Mouse (Mus musculus) liver, embryonic 16.5 days (tissue): ENCODE measurements around the gene Tnpo3. TPM values are rescaled to one million over a fixed set of nuclear protein-coding genes. Genes with fewer than 3 reads are reported as not detected.

ENCODE experiments used
- ATAC-seq: fragments of 200-750 bp; cut with Nextera tagmentation; 2 replicates; pipeline ENCODE4 v1.8.0; 2017; ENCODE audit warnings: low read depth, mild to moderate bottlenecking, moderate number of reproducible peaks, moderate library complexity
- H3K27ac ChIP-seq: fragments of 300-500 bp; sonication (generic); 2 replicates; pipeline ENCODE4 v1.5.1; 2014; ENCODE audit warnings: mild to moderate bottlenecking, low read length
- H3K27me3 ChIP-seq: fragments of 300-500 bp; sonication (generic); 2 replicates; pipeline ENCODE4 v1.6.1; 2014; ENCODE audit warnings: low read depth, low read length, mixed read lengths; ENCODE audit not compliant: control insufficient read depth, insufficient read depth
- H3K36me3 ChIP-seq: fragments of 300-500 bp; sonication (generic); 2 replicates; pipeline ENCODE4 v1.6.1; 2014; ENCODE audit warnings: mild to moderate bottlenecking; ENCODE audit not compliant: control insufficient read depth, insufficient read depth
- H3K4me1 ChIP-seq: fragments of 300-500 bp; sonication (generic); 2 replicates; pipeline ENCODE4 v1.6.1; 2014; ENCODE audit warnings: low read depth, low read length, mixed read lengths; ENCODE audit not compliant: control insufficient read depth
- H3K4me2 ChIP-seq: fragments of 300-500 bp; sonication (generic); 2 replicates; pipeline ENCODE4 v1.6.1; 2014; ENCODE audit warnings: low read depth, low read length, mixed read lengths
- H3K4me3 ChIP-seq: fragments of 300-500 bp; sonication (generic); 2 replicates; pipeline ENCODE4 v1.5.1; 2014; ENCODE audit warnings: low read depth, mild to moderate bottlenecking, low read length
- H3K9ac ChIP-seq: fragments of 300-500 bp; sonication (generic); 2 replicates; pipeline ENCODE4 v1.6.1; 2014; ENCODE audit warnings: low read depth, low read length
- H3K9me3 ChIP-seq: fragments of 300-500 bp; sonication (generic); replicated peaks from 2 replicates; pipeline ENCODE4 v1.6.1; 2016; ENCODE audit warnings: low read length; ENCODE audit not compliant: control insufficient read depth
- WGBS: fragments of 180-500 bp; shearing (Covaris S2); extraction: QIAGEN DNeasy Blood & Tissue Kit; methylation state at CpG from one replicate; pipeline ENCODE4 v1.1.7; 2014; ENCODE audit not compliant: insufficient replicate concordance; 5-methylcytosine and 5-hydroxymethylcytosine counted together
- polyA plus RNA-seq: library from polyadenylated mRNA; unstranded; fragments of >200 nt; fragmentation: Nextera tagmentation; extraction: Ambion mirVana; gene quantifications from 2 replicates; pipeline ENCODE4 v1.2.1, GENCODE M21; 2015

Tnpo3 gene
- polyA plus RNA-seq, 1 experiment from 2014 or later, result 30.4 TPM

DNA sequence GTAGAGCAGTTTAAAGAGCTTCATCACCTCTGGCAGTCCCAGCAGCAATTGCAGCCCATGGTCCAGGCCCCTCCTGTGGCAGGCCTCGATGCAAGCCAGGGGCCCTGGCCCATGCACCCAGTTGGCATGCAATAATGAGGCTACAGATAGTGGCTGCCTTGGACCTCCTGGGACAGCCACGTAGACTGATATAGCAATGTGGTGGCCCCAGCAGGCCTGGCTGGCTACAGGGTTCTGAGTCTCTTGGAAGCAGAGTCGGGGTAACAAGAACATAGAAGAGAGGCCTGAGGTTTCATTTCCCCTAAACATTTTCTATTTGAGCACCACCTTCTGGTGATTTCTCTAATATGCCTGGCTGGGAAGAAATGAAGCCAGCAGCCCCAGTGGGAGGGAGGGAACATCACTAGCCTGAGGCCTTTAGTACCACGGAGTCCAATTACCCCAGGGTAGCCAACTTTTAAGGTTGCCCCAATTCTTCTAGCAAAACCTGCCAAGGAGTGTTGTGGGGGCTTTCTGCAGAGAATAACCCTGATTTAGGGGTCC is 73.0 kb downstream of the Tnpo3 start:
- 61% methylated on average over 4 of the region's 4 CpGs for WGBS
- Histone ChIP-seq H3K9ac (no peak overlapping the region), H3K27ac (no peak overlapping the region), H3K36me3 (peaks cover 6% of the 10 kb centered on the region; the same call in 1 of the 2 replicates), H3K9me3 (no peaks in the 10 kb centered on the region), H3K27me3 (no peaks in the 10 kb centered on the region), H3K4me2 (no peak overlapping the region), H3K4me3 (no peak overlapping the region), H3K4me1 (no peaks in the 10 kb centered on the region)
- no peak for ATAC-seq

DNA sequence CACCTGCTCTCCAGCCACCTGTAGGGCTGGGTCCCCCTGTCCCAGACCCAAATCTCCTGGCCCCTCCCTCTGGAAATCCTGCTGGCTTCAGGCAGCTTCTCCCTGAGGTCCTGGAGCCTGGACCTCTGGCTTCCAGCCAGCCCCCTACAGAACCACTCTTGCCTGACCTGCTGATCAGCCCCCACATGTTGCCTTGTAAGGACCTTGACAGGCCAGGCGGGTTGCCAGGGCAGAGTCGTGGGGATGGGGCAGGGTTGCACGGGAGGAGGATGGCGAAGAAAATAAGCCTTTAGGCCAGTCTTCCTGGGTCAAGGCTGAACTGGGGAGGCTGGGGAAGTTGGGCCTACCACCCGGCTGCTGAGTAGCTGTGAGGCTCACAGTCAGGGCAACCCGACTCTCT is 74.4 kb downstream of the Tnpo3 start:
- no peak overlapping the region for H3K4me2 ChIP-seq
- no peak for ATAC-seq
- no peaks in the 10 kb centered on the region for H3K4me1 ChIP-seq
- H3K27ac ChIP-seq, result no peak overlapping the region
- no peaks in the 10 kb centered on the region for H3K9me3 ChIP-seq
- peaks cover 4% of the 10 kb centered on the region; the same call in 1 of the 2 replicates for H3K36me3 ChIP-seq
- H3K9ac ChIP-seq, result no peak overlapping the region
- H3K4me3 ChIP-seq, result no peak overlapping the region
- H3K27me3 ChIP-seq, result no peaks in the 10 kb centered on the region; the same call in 1 of the 2 replicates
- WGBS, result 59% methylated on average over 6 of the region's 6 CpGs

DNA sequence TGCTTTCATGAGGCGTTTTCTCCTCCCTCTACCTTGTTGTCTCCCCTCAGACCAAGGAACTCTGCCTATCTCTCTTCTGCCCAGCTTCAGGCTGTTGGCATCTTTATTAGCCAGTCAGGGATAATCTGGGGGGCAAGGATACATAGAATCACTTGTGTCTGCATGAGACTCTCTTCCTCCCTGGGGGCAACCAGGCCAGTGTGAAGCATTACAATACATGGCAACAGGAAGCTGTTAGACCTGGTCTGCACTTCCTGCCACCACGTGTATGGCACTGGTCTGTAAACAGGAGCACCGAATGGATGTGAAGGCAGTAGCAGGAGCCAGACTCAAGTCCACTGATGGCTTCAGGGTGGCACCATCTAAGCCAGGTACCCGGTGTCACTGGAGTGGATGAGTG is 79.6 kb downstream of the Tnpo3 start:
- H3K9ac ChIP-seq, result no peak overlapping the region
- H3K27me3 ChIP-seq, result peaks cover 44% of the 10 kb centered on the region
- no peaks in the 10 kb centered on the region; the same call in none of the 2 replicates for H3K4me1 ChIP-seq
- no peak overlapping the region for H3K27ac ChIP-seq
- 31% methylated on average over 4 of the region's 4 CpGs for WGBS
- no peak for ATAC-seq
- H3K9me3 ChIP-seq, result no peaks in the 10 kb centered on the region
- H3K36me3 ChIP-seq, result no peaks in the 10 kb centered on the region
- H3K4me3 ChIP-seq, result no peak overlapping the region
- peak overlapping the region; percentile 13; the same call in 1 of the 2 replicates for H3K4me2 ChIP-seq

DNA sequence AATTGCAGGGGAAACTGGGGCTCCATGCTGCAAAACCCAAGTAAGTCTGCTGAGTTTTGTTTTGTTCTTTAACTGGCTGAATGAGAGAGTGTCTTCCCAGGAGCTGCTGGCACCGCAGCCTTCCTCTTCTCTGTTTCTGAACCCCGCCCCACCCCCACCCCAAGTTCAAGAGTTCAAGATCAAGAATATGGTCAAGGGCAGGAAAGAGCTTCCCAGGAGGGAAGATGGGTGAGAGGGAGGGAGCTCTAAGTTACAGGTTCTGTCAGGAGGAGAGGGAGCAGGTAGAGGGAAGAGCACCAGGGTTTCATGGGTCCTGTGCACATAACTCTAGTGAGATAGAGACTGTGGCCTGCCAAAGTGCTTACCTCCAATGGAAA is 80.3 kb downstream of the Tnpo3 start:
- H3K4me3 ChIP-seq, result no peak overlapping the region; the same call in 1 of the 2 replicates
- H3K4me1 ChIP-seq, result no peaks in the 10 kb centered on the region; the same call in none of the 2 replicates
- H3K4me2 ChIP-seq, result no peak overlapping the region
- no peak overlapping the region for H3K9ac ChIP-seq
- H3K36me3 ChIP-seq, result no peaks in the 10 kb centered on the region
- no peak overlapping the region for H3K27ac ChIP-seq
- 8% methylated on average over 2 of the region's 2 CpGs for WGBS
- peaks cover 44% of the 10 kb centered on the region for H3K27me3 ChIP-seq
- H3K9me3 ChIP-seq, result no peaks in the 10 kb centered on the region
- no peak for ATAC-seq

DNA sequence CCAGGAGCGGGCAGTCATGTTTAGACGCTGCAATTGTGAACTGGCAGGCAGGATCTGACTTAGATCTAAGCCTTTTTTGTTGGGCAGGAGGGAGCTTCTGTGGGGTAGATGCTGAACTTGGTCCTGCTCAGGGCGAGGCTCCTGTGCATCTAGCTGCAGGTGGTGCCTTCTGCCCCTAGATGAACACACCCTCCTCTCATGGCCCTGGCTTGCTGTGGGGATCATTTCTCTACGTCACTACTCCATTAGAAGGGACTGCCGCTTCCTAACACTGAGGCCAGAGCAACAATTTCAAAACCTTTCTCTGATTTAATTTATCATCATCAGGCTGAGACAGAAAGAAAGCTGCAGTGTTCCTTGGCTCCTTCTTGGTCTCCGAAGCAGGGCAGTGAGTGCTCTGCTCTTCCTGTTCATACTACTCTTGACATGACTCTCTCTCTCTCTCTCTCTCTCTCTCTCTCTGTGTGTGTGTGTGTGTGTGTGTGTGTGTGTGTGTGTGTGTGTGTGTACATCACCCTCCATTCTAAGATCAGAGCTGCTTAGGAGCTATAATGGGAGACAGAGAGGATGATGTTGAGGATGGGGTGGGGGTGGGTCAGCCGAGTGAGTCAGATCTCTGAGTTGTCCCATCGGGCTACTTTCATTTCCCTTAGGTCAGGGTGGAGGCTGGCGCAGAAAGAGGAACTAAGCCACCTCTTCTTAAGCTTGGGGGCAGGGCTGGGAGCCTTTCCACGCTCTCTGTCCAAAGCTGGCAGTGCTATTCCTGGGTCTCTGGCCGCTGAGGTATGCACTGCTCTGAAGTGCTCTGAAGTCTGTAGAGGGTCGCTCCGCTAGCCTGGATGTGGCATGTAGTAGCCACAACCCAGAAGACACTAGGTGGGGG is 80.9 kb downstream of the Tnpo3 start:
- ATAC-seq, result 0 out of 2 replicates have a peak, but pooled peaks have one; percentile 28
- no peaks in the 10 kb centered on the region for H3K36me3 ChIP-seq
- H3K27ac ChIP-seq, result 0 out of 2 replicates have a peak overlapping the region, but pooled peaks have one; percentile 26
- 12% methylated on average over 13 of the region's 13 CpGs for WGBS
- H3K4me1 ChIP-seq, result no peaks in the 10 kb centered on the region; the same call in none of the 2 replicates
- H3K4me2 ChIP-seq, result no peak overlapping the region
- peak overlapping the region; percentile 55; the same call in 1 of the 2 replicates for H3K4me3 ChIP-seq
- H3K27me3 ChIP-seq, result peaks cover 44% of the 10 kb centered on the region
- H3K9ac ChIP-seq, result no peak overlapping the region
- H3K9me3 ChIP-seq, result no peaks in the 10 kb centered on the region

DNA sequence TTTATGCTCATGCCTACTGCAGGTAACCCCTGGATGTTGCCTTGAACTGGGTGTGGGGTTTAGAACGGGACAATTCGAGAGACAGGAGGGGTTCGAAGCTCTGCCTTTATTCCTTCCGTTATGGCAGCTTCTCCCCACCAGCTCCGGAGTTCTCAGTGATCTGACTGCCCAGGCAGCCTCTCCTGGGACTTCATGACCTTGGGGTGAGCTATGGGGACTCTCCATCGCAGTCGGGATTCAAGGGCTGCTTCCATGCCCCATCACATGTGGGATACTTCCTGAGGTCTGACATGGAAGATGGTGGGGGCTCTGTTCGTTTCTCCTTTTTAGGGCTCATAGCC is 81.6 kb downstream of the Tnpo3 start:
- peak overlapping the region; percentile 55 for H3K4me3 ChIP-seq
- peak overlapping the region; percentile 11; the same call in 1 of the 2 replicates for H3K4me2 ChIP-seq
- no peaks in the 10 kb centered on the region for H3K9me3 ChIP-seq
- H3K9ac ChIP-seq, result no peak overlapping the region; the same call in 1 of the 2 replicates
- H3K4me1 ChIP-seq, result no peaks in the 10 kb centered on the region; the same call in none of the 2 replicates
- H3K27me3 ChIP-seq, result peaks cover 44% of the 10 kb centered on the region
- no peak overlapping the region; the same call in 1 of the 2 replicates for H3K27ac ChIP-seq
- 11% methylated on average over 8 of the region's 8 CpGs for WGBS
- no peak for ATAC-seq
- no peaks in the 10 kb centered on the region for H3K36me3 ChIP-seq

DNA sequence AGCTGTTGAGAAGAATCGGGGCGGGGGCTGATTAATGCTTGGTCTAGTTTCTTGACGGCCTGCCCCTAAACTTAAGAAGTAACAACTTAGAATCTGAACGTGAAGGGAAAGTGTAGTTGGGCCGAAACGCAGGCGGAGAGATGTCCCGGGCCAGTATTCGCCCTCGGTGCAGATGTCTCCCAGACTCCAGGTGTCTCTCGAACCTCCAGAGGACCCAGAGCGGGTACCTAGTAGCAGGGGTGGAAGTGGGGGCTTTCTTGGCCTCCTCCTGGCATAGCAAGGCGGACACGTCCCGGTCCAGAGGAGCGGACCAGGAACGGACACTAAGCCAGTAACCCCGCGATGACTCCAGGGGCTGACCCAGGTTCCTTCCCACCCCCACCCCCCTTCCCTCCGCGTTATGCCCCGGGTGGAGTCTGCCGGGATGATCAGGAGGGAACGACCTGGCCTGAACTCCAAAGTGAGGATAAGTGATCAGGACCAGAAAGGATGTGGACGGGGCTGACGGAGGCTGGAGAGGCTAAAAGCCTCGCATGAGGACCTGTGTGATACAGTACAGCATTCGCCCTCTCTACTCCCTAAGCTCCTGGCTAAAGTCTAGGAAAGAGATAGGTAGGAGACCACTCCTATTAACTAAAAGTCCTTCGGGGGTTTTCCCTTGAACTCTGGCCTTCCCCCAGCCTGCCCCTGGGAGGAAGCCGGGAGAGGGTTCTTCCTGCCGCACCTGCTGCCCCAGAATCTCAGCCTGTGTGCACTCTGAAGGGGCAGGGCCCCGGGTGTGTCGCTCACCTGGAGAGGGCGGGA is 82.1 kb downstream of the Tnpo3 start:
- Histone ChIP-seq H3K27me3 (peaks cover 44% of the 10 kb centered on the region), H3K9ac (peak overlapping the region; percentile 18)
- WGBS, result 3% methylated on average over 34 of the region's 34 CpGs

DNA sequence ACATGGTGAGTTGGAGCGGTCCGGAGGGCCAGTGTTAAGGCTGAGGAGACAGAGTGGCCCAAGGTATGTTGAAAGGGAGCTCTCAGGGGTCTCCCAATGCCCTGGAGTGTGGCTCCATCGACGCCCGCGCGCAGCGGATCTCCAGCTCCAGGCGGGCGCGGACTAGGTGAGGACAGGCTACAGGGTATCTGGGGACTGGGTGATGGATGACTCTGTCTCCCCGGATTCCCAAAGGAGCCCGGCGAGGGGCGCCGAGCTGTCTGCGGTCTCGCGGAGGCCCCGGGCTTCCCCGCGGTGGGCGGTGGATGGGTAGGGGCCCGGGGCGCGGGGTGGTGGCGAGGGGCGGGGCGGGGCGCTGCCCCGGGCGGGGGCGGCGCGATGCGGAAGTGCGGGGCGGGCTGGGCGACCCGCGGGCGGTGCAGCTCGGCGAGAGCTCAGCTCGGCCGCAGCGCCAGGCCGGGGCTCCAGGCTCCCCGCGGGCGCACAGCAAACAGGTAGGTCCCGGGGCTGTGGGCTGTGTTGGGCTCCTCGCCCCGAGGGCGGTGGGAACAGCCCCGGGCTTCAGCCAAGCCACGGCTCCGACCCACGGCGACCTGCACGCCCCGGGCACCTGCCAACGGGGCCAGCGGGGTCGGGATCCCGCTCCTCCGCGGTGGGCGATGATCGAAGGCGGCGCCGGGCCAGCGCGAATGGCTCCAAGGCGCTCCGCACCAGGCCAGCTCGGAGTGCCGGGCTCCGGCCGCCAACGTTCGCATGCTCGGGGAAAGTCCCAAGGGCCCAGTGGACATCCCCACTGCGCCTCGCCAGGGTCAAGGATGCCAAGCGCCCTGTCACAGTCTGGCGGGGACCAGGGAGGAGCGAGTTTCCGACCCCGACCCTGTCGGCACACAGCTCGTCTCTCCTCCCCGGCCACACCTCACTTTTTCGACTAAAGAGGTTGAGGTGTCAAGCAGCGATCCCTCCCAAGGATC is 83.1 kb downstream of the Tnpo3 start, which contains the start of gene Irf5:
Gene Irf5 (plus strand): TSS at position 345 of the 971 bp plus-strand sequence.
- ATAC-seq, result peak; percentile 37
- peaks cover 44% of the 10 kb centered on the region for H3K27me3 ChIP-seq

More for the DNA sequence above, 82.1 kb downstream of the Tnpo3 start:
- Histone ChIP-seq H3K27ac (no peak overlapping the region; the same call in 1 of the 2 replicates), H3K9me3 (no peaks in the 10 kb centered on the region), H3K4me2 (peak overlapping the region; percentile 74; the same call in 1 of the 2 replicates), H3K4me1 (no peaks in the 10 kb centered on the region; the same call in none of the 2 replicates), H3K4me3 (peak overlapping the region; percentile 55), H3K36me3 (no peaks in the 10 kb centered on the region)
- no peak for ATAC-seq

More for the DNA sequence above, 83.1 kb downstream of the Tnpo3 start, which contains the start of gene Irf5:
- Histone ChIP-seq H3K4me1 (no peaks in the 10 kb centered on the region; the same call in none of the 2 replicates), H3K36me3 (no peaks in the 10 kb centered on the region), H3K9me3 (no peaks in the 10 kb centered on the region), H3K9ac (peak within 1 kb of the TSS; percentile 40), H3K4me3 (peak within 1 kb of the TSS; percentile 55), H3K4me2 (peak within 1 kb of the TSS; percentile 74), H3K27ac (no peak within 1 kb of the TSS)
- WGBS, result 1% methylated on average over 75 of the region's 96 CpGs
